Mouse (Mus musculus) cerebellum, postnatal 14 days (tissue): ENCODE measurements around the gene Apobec3.
"Not testable (repeated sequence)": the region's sequence is repeated elsewhere in the genome, so short reads cannot be mapped to it uniquely, and the experiment has no call there.

Experiments
- DNase-seq, 2 experiments: peaks; one replicate each; pipeline ENCODE4 v3.0.0; 2021; ENCODE audit warnings: mixed read lengths in 2 of 2

Gene Apobec3

GRCm38 (mm10) chr15:79895221-79896079 is 4.0 kb downstream of the Apobec3 start:
- not testable (repeated sequence) for DNase-seq

- DNase-seq = no peak
Measured at GRCm38 (mm10) chr15:79896080-79896725, 4.7 kb downstream of the Apobec3 start.

GRCm38 (mm10) chr15:79898988-79899387 is 7.5 kb downstream of the Apobec3 start:
- no peak for DNase-seq

- no peak for DNase-seq
Measured at GRCm38 (mm10) chr15:79899828-79900510, 8.5 kb downstream of the Apobec3 start.

DNA sequence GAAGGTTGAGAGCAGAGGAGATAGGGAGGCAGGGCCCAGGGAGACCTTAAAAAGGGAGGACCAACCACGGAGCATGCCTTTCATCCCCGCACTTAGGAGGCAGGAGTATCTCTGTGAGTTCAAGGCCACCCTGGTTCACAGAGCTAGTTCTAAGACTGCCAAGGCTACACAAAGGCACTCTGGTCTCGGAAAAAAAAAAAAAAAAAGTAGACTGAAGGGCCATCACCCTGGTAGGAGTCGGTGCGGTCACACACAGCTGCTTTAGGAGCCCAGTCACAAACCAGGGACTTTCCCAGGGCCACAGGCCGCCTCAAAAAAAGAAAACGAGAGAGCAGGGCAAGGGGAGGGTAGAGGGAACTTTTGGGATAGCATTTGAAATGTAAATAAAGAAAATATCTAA is 9.3 kb downstream of the Apobec3 start:
- DNase-seq = no peak

- DNase-seq = no peak
Measured at GRCm38 (mm10) chr15:79901399-79901798, 9.9 kb downstream of the Apobec3 start.

DNA sequence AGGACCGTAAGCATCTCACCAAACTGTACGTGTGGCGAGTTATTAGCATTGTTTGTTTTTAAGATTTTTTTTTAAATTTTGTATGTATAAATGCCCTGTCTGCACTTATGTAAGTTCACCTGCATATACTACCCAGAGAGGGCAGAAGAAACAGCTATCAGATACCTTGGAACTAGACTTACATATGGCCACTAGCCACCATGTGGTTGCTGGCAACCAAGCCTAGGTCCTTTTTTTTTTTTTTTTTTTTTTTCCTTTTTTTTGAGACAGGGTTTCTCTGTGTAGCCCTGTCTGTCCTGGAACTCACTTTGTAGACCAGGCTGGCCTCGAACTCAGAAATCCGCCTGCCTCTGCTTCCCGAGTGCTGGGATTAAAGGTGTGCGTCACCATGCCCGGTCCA is 11.6 kb downstream of the Apobec3 start:
- not testable (repeated sequence) for DNase-seq

GRCm38 (mm10) chr15:79903963-79904362 is 12.5 kb downstream of the Apobec3 start:
- DNase-seq = no peak

DNA sequence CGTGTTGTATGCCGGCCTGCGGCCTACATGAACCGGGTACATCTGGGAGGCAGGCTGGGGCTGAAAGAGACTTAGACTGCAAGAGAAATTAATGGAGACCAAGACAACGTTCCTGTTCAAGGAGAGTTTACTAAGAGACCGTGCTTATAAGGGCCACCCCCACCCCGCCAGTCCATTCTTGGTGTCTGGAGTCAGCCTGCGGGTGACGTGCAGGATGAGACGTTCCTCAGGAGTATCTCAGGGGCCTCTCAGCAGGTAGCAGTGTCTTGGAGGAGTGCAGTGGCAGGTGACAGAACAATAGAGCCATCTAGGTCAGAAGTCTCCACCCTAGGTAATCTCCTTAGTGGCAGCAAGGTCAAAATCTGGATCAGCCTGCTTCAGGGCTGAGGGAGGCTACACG is 13.2 kb downstream of the Apobec3 start:
- DNase-seq = not testable (repeated sequence)

DNA sequence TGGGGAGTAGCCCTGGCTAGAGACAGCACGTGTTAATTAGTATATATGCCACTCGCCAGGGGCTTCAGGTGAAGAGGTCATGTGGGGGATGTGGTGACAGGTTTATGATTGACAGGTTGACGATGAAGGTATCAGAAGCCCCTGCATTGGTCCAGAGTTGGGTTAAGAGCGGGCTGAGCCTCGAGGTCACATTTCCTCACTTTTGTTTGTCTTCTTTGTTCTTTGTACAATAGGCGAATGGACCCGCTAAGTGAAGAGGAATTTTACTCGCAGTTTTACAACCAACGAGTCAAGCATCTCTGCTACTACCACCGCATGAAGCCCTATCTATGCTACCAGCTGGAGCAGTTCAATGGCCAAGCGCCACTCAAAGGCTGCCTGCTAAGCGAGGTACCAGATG is 13.8 kb downstream of the Apobec3 start:
- no peak for DNase-seq

DNA sequence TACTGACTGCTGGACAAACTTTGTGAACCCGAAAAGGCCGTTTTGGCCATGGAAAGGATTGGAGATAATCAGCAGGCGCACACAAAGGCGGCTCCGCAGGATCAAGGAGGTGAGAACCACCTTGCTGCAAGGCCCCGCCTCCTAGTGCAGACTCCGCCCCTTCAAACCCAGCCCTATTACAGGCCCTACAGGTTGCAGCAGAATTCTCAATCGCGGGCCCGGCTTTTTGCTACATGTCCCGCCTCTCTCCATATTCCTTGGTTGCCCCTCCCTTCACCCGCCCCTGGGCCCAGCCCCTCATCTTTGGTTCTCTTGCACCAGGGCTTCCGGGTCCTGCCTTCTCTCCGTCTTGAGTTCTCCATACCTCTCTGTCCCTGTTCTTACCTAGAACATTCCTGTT is 15.4 kb downstream of the Apobec3 start:
- no peak for DNase-seq

- not testable (repeated sequence) for DNase-seq
Measured at GRCm38 (mm10) chr15:79909006-79909405, 17.5 kb downstream of the Apobec3 start.

DNA sequence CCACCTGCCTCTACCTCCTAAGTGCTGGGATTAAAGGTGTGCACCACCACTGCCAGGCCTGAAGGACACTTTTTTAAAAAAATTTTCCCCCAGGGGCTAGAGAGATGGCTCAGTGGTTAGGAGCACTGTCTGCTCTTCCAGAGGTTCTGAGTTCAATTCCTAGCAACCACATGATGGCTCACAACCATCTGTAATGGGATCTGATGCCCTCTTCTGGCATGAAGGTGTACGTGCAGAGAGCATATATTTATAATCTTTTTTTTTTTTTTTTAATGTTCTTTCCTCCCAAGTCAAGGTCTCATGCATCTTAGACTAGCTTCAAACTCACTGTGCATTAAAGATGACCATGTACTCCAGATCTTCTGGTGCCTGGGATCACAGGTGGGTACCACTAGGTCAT is 19.4 kb downstream of the Apobec3 start:
- DNase-seq = not testable (repeated sequence)

DNA sequence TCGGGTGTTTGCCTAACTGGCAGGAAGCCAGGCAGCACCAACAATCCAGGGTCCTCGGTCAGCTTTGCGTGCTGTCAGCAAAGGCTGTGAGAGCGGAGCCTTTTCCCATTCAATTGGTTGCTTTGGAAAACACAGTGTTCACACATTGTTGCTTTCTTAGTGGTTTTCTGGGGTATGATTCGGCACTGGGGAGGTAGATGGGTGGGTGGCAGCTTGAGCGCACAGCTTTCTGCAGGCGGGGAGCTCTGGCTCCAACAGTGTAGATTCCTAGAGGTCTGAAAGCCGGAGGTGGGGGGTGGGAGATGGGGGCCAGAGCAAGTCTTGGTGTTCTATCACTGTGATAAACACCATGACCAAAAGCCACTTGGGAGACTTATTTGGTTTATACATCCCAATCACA is 19.9 kb downstream of the Apobec3 start:
- no peak for DNase-seq

- no peak for DNase-seq
Measured at GRCm38 (mm10) chr15:79913761-79914346, 22.4 kb downstream of the Apobec3 start.

DNA sequence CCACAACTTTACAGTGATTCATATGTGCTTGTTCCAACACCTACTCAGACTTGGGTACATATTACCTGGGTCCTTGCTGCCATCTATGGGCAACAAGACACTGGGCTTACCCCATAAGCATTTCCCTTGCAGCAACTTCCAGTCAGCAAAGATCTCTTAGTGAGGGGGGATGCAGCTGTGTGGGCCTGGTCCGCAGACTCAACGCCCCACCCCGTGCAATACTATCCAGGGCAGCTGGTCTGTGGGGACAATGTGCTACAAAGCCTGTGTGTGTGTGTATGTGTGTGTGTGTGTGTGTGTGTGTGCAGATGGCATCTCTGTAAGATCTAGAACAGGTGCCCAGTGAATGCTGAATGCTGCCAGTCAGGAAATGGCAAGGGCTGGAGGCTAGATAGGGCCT is 22.9 kb downstream of the Apobec3 start:
- DNase-seq = peak; percentile 66 to 78

- DNase-seq = no peak
Measured at GRCm38 (mm10) chr15:79916150-79916549, 24.7 kb downstream of the Apobec3 start.

DNA sequence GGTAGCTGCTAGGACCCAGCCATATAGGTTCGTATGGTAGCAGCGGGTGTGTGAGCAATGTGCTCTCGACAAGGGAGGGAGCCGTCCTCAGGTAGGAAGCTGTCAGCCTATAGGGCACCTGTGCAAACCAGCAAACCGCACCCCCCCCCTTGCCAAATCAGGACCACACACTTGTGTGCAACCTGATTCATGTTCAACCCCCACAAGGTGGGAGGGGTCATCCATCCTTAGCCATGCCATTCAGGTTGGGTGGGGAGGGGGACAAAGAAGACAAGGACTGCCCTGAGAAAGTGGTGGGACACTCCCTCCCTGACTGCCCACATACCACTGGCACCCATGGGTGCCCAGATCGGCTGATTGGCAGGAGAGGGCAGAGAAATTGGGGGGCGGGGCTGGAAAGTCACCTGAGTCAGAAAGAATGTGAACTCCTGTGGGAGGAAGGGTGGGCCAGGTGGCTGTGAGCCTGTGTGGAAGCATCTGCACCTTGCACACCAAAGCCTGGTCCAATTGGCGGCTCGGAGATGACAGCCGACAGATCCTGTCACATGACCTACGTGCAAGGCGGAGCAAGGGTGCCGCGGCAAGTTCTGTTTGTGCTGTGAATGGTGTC is 25.8 kb downstream of the Apobec3 start:
- DNase-seq = no peak

DNA sequence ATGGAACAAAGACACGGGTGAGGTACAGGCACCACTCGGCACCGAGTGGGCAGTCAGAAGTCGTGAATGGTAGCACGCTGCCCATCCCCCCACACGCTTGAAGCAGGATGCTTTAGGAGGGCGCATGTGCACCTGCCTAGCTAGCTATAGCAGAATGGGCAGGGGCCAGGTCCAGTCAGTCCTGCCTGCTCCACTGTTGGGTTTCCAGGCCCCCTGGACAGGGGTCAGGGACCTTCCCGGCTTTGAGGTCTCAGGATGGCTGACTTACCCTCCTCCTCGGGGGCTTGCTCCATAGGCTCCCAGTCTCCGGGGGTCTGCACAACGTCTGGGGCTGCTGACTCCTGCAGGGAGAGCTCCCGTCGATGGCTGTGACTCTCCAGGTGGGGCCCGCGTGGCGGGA is 27.0 kb downstream of the Apobec3 start:
- no peak for DNase-seq

DNA sequence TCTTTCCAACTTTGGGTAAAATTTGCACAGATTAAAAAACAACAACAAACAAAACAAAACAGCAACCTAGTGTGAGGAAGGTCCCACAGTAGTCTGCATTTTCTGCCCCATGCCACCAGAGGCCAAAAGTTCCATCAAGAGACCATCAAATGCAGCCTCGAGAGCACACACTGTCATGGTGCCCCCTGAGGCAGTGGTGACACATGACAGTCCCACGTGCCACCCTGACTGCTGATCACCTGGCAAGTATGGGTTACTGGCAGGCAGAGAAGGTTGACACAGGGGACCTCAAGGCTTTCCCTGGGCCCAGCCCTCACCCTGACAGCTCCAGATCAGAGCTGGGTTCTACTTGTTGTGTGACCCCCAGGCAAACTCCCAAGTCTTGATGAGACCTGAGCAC is 28.3 kb downstream of the Apobec3 start:
- DNase-seq = no peak

DNA sequence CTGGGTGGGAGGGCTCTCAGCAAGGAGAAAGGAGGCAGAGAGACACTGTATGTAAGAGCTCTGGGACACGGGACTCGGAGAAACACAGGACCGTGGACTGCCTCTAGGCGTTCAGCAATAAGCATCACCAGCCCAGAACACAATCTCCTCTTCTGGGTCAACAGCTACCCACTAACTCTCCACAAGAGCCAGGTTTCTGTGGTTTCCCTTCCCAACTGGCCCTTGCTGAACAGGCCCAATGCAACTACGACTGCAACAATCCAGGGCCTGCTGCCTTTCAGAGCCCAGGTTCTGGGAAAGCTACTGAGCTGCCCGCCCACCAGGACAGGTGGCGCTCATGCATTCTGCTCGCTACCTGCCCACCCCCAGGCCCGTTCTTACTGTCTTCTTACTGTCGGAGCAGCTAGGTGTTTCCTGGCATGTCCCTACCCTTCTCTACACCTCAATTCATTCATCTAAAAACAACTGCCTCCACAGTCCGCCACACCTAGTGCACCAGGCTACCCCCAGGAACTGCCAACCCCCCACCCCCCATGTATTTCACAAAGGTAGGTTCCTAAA is 35.5 kb downstream of the Apobec3 start:
- DNase-seq = no peak

- DNase-seq = peak; percentile 94
Measured at GRCm38 (mm10) chr15:79927637-79928122, 36.2 kb downstream of the Apobec3 start.
